ENCODE assay signal across 9 mouse cellular contexts in genomic region chr5:135914156-135914555, GRCm38 (mm10). TPM values are rescaled to one million over a fixed set of nuclear protein-coding genes. Genes with fewer than 3 reads are reported as not detected.
DNase-seq lines count a peak whose midpoint lies in the region; ATAC-seq and TF ChIP-seq lines count a peak whose summit lies in the region.
"Had no signal": no experiment of that assay in that cellular context is flagged by ENCODE, and none has a peak within 500 bp of the region (broad histone marks: within the 10 kb centered on the region; RNA-seq: fewer than 3 reads in every experiment).

No protein-coding gene starts in this region.

- no peak overlapping the region for H3K4me2 ChIP-seq in liver, embryonic 15.5 days
- no peak overlapping the region for H3K4me2 ChIP-seq in forebrain, embryonic 15.5 days (replicated peaks)
- H3K4me2 ChIP-seq in forebrain, postnatal 0 days (ENCODE audit: low read depth) = no peak overlapping the region
- H3K4me2 ChIP-seq in forebrain, embryonic 11.5 days (ENCODE audit: low read depth, low read length, severe bottlenecking) = no peak overlapping the region
- H3K4me2 ChIP-seq: lung, embryonic 14.5 days had no signal

- peak; percentile 68 for DNase-seq in adrenal gland, adult 8-10 months
- DNase-seq in forebrain, postnatal 0 days = no peak
- no peak for DNase-seq in left cerebral cortex, adult 8-10 months (ENCODE audit: low spot score in 2 of 2)
- no peak for DNase-seq in forebrain, embryonic 11.5 days (ENCODE audit: low spot score)
- DNase-seq: lung, embryonic 14.5 days had no signal

- H3K27ac ChIP-seq in liver, embryonic 15.5 days (replicated peaks) = peak overlapping the region; percentile 58
- H3K27ac ChIP-seq in forebrain, embryonic 15.5 days (replicated peaks) = no peak overlapping the region
- H3K27ac ChIP-seq in forebrain, postnatal 0 days (ENCODE audit: low read depth, low read length) = no peak overlapping the region
- no peak overlapping the region for H3K27ac ChIP-seq in forebrain, embryonic 11.5 days (ENCODE audit: low read depth, low read length)

- H3K4me1 ChIP-seq in E14TG2a.4 (replicated peaks; ENCODE audit: low read depth, low read length) = peaks cover 100% of the 10 kb centered on the region
- peaks cover 47% of the 10 kb centered on the region for H3K4me1 ChIP-seq in liver, embryonic 15.5 days (replicated peaks)
- peaks cover 6% of the 10 kb centered on the region for H3K4me1 ChIP-seq in forebrain, embryonic 15.5 days
- H3K4me1 ChIP-seq in forebrain, postnatal 0 days (ENCODE audit: insufficient read depth) = no peaks in the 10 kb centered on the region
- H3K4me1 ChIP-seq in forebrain, embryonic 11.5 days (replicated peaks; ENCODE audit: control insufficient read depth, insufficient read depth, low read length) = no peaks in the 10 kb centered on the region

- peak overlapping the region; percentile 43 for H3K4me3 ChIP-seq in E14TG2a.4 (replicated peaks; ENCODE audit: low read length)
- no peak overlapping the region for H3K4me3 ChIP-seq in liver, embryonic 15.5 days (replicated peaks)
- H3K4me3 ChIP-seq in forebrain, embryonic 15.5 days = no peak overlapping the region
- H3K4me3 ChIP-seq in forebrain, postnatal 0 days (ENCODE audit: low read depth, low read length) = no peak overlapping the region
- no peak overlapping the region for H3K4me3 ChIP-seq in forebrain, embryonic 11.5 days (ENCODE audit: low read depth, low read length)

- no peak overlapping the region for H3K9ac ChIP-seq in liver, embryonic 15.5 days
- H3K9ac ChIP-seq in forebrain, embryonic 15.5 days (replicated peaks) = no peak overlapping the region
- no peak overlapping the region for H3K9ac ChIP-seq in forebrain, postnatal 0 days
- H3K9ac ChIP-seq in forebrain, embryonic 11.5 days (ENCODE audit: low read length) = no peak overlapping the region
- H3K9ac ChIP-seq: lung, embryonic 14.5 days had no signal

- no peaks in the 10 kb centered on the region for H3K27me3 ChIP-seq in E14TG2a.4 (ENCODE audit: insufficient read depth, low read length)
- no peaks in the 10 kb centered on the region for H3K27me3 ChIP-seq in liver, embryonic 15.5 days
- H3K27me3 ChIP-seq in forebrain, embryonic 15.5 days = no peaks in the 10 kb centered on the region
- no peaks in the 10 kb centered on the region for H3K27me3 ChIP-seq in forebrain, postnatal 0 days (ENCODE audit: insufficient read depth, low read length)
- no peaks in the 10 kb centered on the region for H3K27me3 ChIP-seq in forebrain, embryonic 11.5 days (ENCODE audit: control insufficient read depth, insufficient read depth, low read length)

- WGBS in liver, embryonic 15.5 days (ENCODE audit: insufficient replicate concordance) = 64% methylated on average over 6 of the region's 6 CpGs
- WGBS in forebrain, embryonic 15.5 days = 96% methylated on average over 6 of the region's 6 CpGs
- 89% methylated on average over 6 of the region's 6 CpGs for WGBS in forebrain, postnatal 0 days
- WGBS in forebrain, embryonic 11.5 days = 92% methylated on average over 6 of the region's 6 CpGs

- H3K9me3 ChIP-seq in E14TG2a.4 (ENCODE audit: low read length) = no peaks in the 10 kb centered on the region
- H3K9me3 ChIP-seq in liver, embryonic 15.5 days (replicated peaks) = no peaks in the 10 kb centered on the region
- H3K9me3 ChIP-seq in forebrain, embryonic 15.5 days = no peaks in the 10 kb centered on the region
- H3K9me3 ChIP-seq in forebrain, postnatal 0 days (ENCODE audit: low read length) = no peaks in the 10 kb centered on the region
- H3K9me3 ChIP-seq in forebrain, embryonic 11.5 days (ENCODE audit: control insufficient read depth, low read length) = no peaks in the 10 kb centered on the region

- peaks cover 99% of the 10 kb centered on the region for H3K36me3 ChIP-seq in E14TG2a.4 (ENCODE audit: insufficient read depth, low read length)
- peaks cover 79% of the 10 kb centered on the region for H3K36me3 ChIP-seq in liver, embryonic 15.5 days (replicated peaks)
- H3K36me3 ChIP-seq in forebrain, embryonic 15.5 days = peaks cover 62% of the 10 kb centered on the region
- peaks cover 54% of the 10 kb centered on the region for H3K36me3 ChIP-seq in forebrain, postnatal 0 days (ENCODE audit: insufficient read depth)
- H3K36me3 ChIP-seq in forebrain, embryonic 11.5 days (ENCODE audit: control insufficient read depth, insufficient read depth, low read length) = peaks cover 15% of the 10 kb centered on the region

- TF ChIP-seq CTCF in E14TG2a.4 (conservative IDR thresholded peaks at IDR 0.05; ENCODE audit: low read length) = no peak
- TF ChIP-seq CTCF in forebrain, postnatal 0 days (IDR thresholded peaks at IDR 0.05; ENCODE audit: low read depth) = no peak

- ATAC-seq in granulocyte monocyte progenitor cell, adult 5-6 weeks (replicated peaks; ENCODE audit: poor library complexity, severe bottlenecking) = peak; percentile 30; the same call in 1 of the 2 replicates
- peak; percentile 50 for ATAC-seq in liver, embryonic 15.5 days (ENCODE audit: insufficient read depth)
- ATAC-seq in forebrain, embryonic 15.5 days (replicated peaks) = no peak
- no peak for ATAC-seq in forebrain, postnatal 0 days
- ATAC-seq in forebrain, embryonic 11.5 days (replicated peaks; ENCODE audit: low FRiP score) = no peak

RNA-seq across cellular contexts. Expression of gene Ywhag, which starts 20.3 kb away (rescaled TPM):
- total RNA-seq in adrenal gland, adult 8-10 months (2022) = 100 to 1,000 TPM; 434 to 601 (median 481) TPM
- total RNA-seq in granulocyte monocyte progenitor cell, adult 5-6 weeks (2014; fragmentation: Nextera tagmentation) = 97.2 and 120 TPM in 2 replicates
- total RNA-seq in granulocyte monocyte progenitor cell, adult 5-6 weeks (2017) = 92.2 and 107 TPM in 2 replicates
- polyA plus RNA-seq in liver, embryonic 15.5 days (2015; fragmentation: Nextera tagmentation; extraction: Ambion mirVana) = 60.9 and 65.4 TPM in 2 replicates
- 664 and 720 TPM in 2 replicates for polyA plus RNA-seq in forebrain, embryonic 15.5 days (2015; fragmentation: Nextera tagmentation; extraction: Ambion mirVana)
- total RNA-seq in forebrain, postnatal 0 days (2014; rRNA removed) = 220 and 286 TPM in 2 replicates
- polyA plus RNA-seq in forebrain, postnatal 0 days (2015; fragmentation: Nextera tagmentation; extraction: Ambion mirVana) = 603 and 867 TPM in 2 replicates
- 1,000 to 10,000 TPM; 1,072 to 1,089 (median 1,074) TPM for total RNA-seq in left cerebral cortex, adult 8-10 months (2022)
- 147 and 161 TPM in 2 replicates for polyA plus RNA-seq in forebrain, embryonic 11.5 days (2014; fragmentation: Nextera tagmentation; extraction: Ambion mirVana)

RNA-seq across cellular contexts. Expression of gene Hspb1, which starts 26.4 kb away (rescaled TPM):
- 100 to 1,000 TPM; 113 to 288 (median 256) TPM for total RNA-seq in adrenal gland, adult 8-10 months (2022)
- not detected in 2 replicates for total RNA-seq in granulocyte monocyte progenitor cell, adult 5-6 weeks (2014; fragmentation: Nextera tagmentation)
- not detected in 2 replicates for total RNA-seq in granulocyte monocyte progenitor cell, adult 5-6 weeks (2017)
- polyA plus RNA-seq in liver, embryonic 15.5 days (2015; fragmentation: Nextera tagmentation; extraction: Ambion mirVana) = 12.6 and 16.1 TPM in 2 replicates
- 6.2 and 6.5 TPM in 2 replicates for polyA plus RNA-seq in forebrain, embryonic 15.5 days (2015; fragmentation: Nextera tagmentation; extraction: Ambion mirVana)
- total RNA-seq in forebrain, postnatal 0 days (2014; rRNA removed) = 9.8 and 11.5 TPM in 2 replicates
- polyA plus RNA-seq in forebrain, postnatal 0 days (2015; fragmentation: Nextera tagmentation; extraction: Ambion mirVana) = 9.2 and 11.2 TPM in 2 replicates
- total RNA-seq in left cerebral cortex, adult 8-10 months (2022) = 10 to 100 TPM; 10.9 to 20.6 (median 14.7) TPM
- polyA plus RNA-seq in forebrain, embryonic 11.5 days (2014; fragmentation: Nextera tagmentation; extraction: Ambion mirVana) = 11.4 and 11.8 TPM in 2 replicates

Comparison
In these comparisons a context has a peak if more than half of its experiments do, and no peak if none do; other contexts are left out.
1. ATAC-seq: peak in granulocyte monocyte progenitor cell, adult 5-6 weeks (single experiment) and liver, embryonic 15.5 days (single experiment); none in forebrain, embryonic 15.5 days (single experiment), forebrain, postnatal 0 days (single experiment) and forebrain, embryonic 11.5 days (single experiment).
2. RNA of gene Hspb1, which starts 26.4 kb away (total RNA-seq): 113 to 288 TPM in adrenal gland, adult 8-10 months, 10.9 to 20.6 TPM in left cerebral cortex, adult 8-10 months and 9.8 to 11.5 TPM in forebrain, postnatal 0 days; not detected in granulocyte monocyte progenitor cell, adult 5-6 weeks; every median in the first group is over 10 times any median in the second.